In the genomic region with DNA sequence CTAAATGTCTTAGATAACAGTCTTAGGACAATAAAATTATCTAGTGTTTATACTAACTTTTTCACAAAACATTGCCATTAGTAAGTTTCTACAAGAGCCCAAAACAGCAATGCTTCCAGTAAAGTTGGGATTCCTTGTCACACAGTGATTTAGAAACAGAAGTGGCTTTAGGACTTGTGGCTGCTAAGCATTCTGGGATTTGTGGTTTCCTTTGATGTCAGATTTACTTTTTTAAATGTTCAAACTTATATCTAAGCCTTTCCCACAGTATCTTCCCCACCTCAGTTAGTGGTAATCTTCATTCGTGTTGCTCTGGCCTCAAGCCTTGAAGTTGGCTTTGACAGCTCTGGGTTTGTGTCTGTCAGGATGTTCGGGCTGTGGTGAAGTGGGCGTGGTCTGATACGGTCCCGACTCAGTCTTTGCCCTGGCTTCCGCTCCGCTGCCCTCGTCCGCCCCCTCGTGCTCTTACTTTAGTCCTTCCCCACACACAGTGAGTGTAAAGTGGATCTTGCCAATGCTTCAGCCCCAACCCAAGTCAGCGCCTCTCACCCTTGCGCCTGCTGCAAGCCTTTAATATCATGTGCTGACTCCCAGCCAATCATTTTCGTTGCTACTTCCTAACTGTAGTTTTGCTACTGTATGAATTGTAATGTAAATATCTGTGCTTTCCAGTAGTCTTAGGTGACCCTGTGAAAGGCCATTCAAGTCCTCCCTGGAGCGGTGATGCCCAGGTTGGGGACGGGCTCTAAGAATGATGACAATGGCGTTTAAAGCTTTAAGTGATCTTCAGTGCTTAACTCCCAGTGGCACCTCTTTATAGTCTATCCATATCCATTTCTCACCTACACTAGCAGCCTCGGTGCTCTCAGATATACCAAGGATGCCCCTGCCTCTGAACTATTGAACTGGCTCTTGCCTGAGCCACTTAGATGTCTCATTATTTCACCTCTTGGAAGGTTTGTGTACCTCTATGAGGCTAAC, we compare ENCODE assay signal across 7 mouse cellular contexts. TPM values are rescaled to one million over a fixed set of nuclear protein-coding genes. Genes with fewer than 3 reads are reported as not detected.
DNase-seq lines count a peak whose midpoint lies in the region; ATAC-seq lines count a peak whose summit lies in the region.

No protein-coding gene starts in this region.

- H3K4me3 ChIP-seq in brown adipose tissue, adult 24 weeks (ENCODE audit: insufficient read depth, low read depth, low read length) = peak overlapping the region; percentile 64
- H3K4me3 ChIP-seq in hindbrain, embryonic 12.5 days = peak overlapping the region; percentile 39
- H3K4me3 ChIP-seq in megakaryocyte, embryonic 14.5 days (replicated peaks) = peak overlapping the region; percentile 88

- WGBS in hindbrain, embryonic 12.5 days = 12% methylated on average over 17 of the region's 17 CpGs

- peak; percentile 80 for ATAC-seq in hindbrain, embryonic 12.5 days (ENCODE audit: low FRiP score)

- DNase-seq in MEL-GATA-1-ER (ENCODE audit: extremely low read depth, low read depth) = peak; percentile 38
- peak; percentile 33 for DNase-seq in forelimb bud, embryonic 11.5 days (ENCODE audit: low read depth, low spot score)
- DNase-seq in layer of hippocampus, postnatal 25 days (ENCODE audit: extremely low spot score in 1 of 2, low spot score in 1 of 2) = peak; percentile 11 to 13
- peak; percentile 20 for DNase-seq in right cerebral cortex, postnatal 25 days

- no peaks in the 10 kb centered on the region for H3K9me3 ChIP-seq in hindbrain, embryonic 12.5 days (replicated peaks)
- no peaks in the 10 kb centered on the region for H3K9me3 ChIP-seq in megakaryocyte, embryonic 14.5 days

- H3K27me3 ChIP-seq in hindbrain, embryonic 12.5 days = no peaks in the 10 kb centered on the region
- H3K27me3 ChIP-seq in megakaryocyte, embryonic 14.5 days (replicated peaks) = peaks cover 37% of the 10 kb centered on the region

- no peaks in the 10 kb centered on the region for H3K4me1 ChIP-seq in brown adipose tissue, adult 24 weeks (ENCODE audit: control insufficient read depth, insufficient read depth, insufficient read length, low read length)
- no peaks in the 10 kb centered on the region for H3K4me1 ChIP-seq in hindbrain, embryonic 12.5 days
- H3K4me1 ChIP-seq in megakaryocyte, embryonic 14.5 days = peaks cover 8% of the 10 kb centered on the region

- H3K9ac ChIP-seq in hindbrain, embryonic 12.5 days = peak overlapping the region; percentile 33

- no peaks in the 10 kb centered on the region for H3K36me3 ChIP-seq in hindbrain, embryonic 12.5 days
- H3K36me3 ChIP-seq in megakaryocyte, embryonic 14.5 days (replicated peaks; ENCODE audit: low read length) = peaks cover 9% of the 10 kb centered on the region

- H3K4me2 ChIP-seq in hindbrain, embryonic 12.5 days (replicated peaks) = peak overlapping the region; percentile 58

- no peak overlapping the region for H3K27ac ChIP-seq in brown adipose tissue, adult 24 weeks (replicated peaks; ENCODE audit: low read depth, low read length)
- H3K27ac ChIP-seq in hindbrain, embryonic 12.5 days = no peak overlapping the region

RNA-seq across cellular contexts. Expression of a gene that starts 18.4 kb away (rescaled TPM):
- not detected in 2 replicates for polyA plus RNA-seq in brown adipose tissue, adult 24 weeks (2012; ENCODE audit: insufficient read depth, insufficient read length, missing spikeins)
- polyA plus RNA-seq in hindbrain, embryonic 12.5 days (2016; fragmentation: Nextera tagmentation; extraction: Ambion mirVana) = 1.7 and 2.1 TPM in 2 replicates
- 1 to 10 TPM; 1.8 to 3.0 TPM for total RNA-seq in layer of hippocampus, postnatal 25 days (2021)
- polyA plus RNA-seq in megakaryocyte, embryonic 14.5 days (2012; ENCODE audit: insufficient read depth, low replicate concordance) = 2.7 TPM in 1 of 2 replicates, not detected in the other
